Mouse (Mus musculus) cerebellum, adult 8-10 months (tissue): ENCODE measurements around the gene Zfp383.
"Not testable (repeated sequence)": the region's sequence is repeated elsewhere in the genome, so short reads cannot be mapped to it uniquely, and the experiment has no call there.

Experiments used
- DNase-seq: peaks from one replicate; pipeline ENCODE4 v3.0.0; 2022

Gene Zfp383

DNA sequence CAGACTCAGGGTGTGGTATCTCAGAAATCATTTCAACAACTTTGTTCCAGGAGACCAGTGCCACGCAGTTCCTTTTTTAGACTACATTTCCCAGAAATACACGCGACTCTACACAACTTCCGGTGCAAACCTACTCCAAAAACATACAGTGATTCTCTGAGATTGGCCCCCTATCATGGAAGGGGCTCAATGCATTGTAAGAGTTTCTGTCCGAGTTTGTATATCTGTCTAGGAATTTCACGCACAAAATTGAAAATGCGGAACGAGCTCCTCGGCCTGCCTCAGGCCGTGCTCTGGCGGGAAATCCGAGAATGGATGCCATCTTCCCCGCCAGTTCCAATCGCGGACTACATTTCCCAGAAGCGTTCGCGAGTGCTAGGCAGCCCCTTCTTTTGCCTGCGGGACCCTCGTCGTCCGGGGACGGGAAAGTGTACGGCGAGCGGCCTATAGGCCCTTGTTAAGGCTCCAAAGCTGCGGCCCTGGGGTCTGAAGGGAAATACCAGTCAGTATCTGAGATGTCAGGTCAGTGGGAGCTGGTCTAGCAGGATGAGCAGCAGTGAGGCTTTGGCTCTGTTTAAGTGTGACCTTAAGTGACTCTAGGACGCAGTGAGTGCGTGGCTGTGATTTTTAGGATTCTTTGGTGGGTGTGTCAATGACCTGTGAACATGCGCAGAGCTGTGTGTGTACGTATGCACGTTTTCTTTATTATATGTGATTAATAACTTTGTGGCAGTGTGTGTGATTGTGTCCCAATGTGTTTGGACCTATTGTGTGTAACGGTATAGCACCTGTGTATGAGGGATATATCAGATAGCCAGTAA, at the start of gene Zfp383:
Gene Zfp383, plus strand, starts transcription at position 94 of the 821 bp plus-strand sequence.
- DNase-seq = peak; percentile 76

DNA sequence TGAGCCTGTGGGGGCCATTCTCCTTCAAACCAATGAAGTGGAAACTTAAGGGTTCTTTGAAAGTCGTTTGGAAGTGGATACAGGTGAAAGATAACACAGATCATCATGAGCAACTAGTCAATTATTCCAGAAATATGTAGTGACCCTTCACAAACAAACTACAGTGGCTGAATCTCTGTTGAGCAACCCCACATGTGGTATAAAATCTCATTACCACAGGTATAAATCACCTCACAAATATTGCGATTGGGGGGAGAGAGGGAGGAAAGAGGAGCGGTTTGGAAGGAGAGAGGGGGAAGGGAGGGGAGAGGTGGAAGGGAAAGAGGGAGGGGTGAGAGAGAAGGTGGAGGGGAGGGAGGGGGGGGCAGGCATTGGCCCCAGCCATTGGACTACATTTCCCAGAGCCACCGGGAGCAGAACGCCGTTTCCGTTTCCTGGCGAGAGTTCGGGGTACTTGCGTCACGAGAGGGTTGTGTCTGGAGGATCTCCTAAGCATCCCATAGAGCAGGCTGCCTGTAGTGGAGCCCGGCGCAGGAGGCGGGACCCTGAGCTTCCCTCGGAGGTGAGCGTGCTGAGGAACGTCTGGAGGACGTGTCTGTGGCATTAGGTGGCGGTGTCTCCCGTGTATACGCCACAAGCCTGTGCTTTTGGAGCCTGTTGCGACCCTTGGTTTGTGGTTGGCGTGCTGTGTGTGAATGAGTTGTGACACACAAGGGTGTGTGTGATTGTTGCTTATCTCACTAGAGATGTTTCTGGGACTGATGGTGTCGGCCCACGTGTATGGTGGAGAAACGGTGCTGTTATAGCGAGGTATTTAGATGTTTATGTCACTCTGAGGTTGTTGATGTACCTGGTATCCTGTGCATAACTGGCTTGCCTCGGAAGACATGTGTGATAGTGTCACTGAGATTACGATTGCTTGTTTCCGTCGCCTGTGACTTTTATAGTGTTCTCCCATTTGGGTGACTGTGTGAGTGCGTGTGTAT, 48.2 kb upstream of the Zfp383 start, which contains the start of gene Zfp420:
Gene Zfp420, plus strand, starts transcription at position 448 of the 986 bp plus-strand sequence.
- peak; percentile 92 for DNase-seq

DNA sequence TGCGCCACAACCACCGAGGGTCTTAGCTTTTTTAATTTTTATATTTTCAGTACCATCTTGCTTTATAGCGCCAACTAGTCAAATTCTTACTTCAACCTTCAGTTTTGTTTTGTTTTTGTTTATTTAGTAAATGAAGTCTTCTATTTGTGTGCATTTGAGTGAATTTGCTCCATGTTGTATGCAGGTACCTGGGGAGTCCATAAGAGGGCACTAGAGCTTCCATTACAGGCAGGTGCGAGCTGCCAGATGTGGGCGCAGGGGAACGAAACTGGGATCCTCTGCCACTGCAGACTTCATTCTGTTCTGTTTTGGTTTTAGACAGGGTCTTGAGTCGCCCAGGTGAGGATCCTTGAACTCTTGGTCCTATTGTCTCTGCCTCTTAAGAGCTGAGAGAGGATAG, 46.4 kb upstream of the Zfp383 start:
- no peak for DNase-seq

DNA sequence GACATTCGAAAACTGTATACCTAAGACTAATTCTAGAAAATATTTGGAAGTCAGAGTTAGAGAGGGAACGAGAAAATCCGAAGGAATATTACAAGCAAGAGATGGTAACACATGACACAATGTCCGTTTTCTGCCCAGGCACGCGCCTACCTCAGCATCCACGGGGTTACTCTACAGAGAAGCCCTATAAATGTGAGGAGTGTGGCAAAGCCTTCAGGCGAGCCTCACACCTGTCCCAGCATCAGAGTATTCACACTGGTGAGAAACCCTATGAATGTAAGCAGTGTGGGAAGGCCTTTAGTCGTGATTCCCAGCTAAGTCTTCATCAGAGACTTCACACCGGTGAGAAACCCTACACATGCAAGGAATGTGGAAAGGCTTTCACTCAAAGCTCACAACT, 33.8 kb upstream of the Zfp383 start:
- DNase-seq = no peak

DNA sequence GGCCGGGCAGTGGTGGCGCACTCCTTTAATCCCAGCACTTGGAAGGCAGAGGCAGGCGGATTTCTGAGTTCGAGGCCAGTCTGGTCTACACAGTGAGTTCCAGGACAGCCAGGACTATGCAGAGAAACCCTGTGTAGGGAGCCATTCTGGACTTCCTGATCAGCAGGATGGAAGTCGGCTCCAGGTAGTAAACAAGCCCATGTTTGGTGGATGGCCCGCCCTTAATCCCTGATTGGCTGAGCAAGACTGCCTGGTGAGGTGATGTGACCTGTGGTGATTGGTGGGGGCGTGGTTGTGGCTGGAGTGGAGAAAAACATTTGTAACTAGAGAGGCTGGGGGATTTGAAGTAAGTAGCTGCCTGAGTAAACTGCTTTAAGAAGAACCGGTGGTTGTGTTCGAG, 30.5 kb upstream of the Zfp383 start:
- not testable (repeated sequence) for DNase-seq

DNA sequence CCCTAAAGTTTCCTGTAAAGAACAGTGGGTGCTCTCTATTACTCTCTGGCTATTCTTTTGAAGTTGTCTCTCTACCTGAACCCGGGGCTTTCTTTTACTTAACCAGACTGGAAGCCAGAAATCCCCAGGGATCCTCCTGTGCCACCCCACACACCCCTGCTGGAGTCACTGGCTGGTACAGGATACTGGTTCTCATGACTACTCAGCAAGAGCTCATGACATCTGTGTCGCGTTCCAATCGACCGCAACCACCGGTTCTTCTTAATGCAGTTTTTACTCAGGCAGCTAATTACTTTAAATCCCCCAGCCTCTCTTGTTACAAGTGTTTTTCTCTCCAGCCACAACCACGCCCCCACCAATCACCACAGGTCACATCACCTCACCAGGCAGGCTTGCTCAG, 28.0 kb upstream of the Zfp383 start:
- no peak for DNase-seq

DNA sequence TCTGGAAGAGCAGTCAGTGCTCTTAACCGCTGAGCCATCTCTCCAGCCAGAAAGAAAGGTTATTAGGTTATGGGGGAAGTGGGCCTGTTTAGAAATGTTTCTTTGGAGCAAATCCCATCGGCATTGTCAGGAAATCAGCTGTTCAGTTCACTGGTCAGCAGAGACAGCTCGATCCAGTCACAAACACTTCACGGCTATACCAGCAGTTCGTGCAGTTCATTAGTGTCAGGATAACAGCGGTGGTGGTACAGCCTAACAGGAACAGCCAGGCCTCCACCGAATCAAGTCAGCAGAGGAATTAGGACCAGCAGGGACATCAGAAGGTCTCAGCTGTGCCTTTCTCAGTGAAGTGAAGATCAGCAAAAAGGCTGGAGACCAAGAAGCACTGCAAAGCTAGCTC, 27.1 kb upstream of the Zfp383 start:
- DNase-seq = no peak

DNA sequence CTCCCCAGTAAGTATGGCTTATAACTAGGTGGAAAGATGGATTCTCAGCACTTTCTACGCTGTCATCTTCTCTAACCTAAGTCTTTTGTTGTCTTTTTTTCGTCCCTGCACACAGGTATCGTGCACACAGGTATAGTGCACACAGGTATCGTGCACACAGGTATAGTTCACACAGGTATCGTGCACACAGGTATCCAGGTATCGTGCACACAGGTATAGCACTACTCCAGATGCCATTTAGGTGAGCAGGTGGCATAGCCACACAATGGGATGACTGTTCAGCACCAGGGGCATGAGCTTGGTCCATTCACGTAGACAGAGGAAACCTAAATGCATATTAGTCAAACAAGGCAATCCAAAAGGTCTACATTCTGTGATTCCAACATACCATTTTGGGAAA, 17.5 kb upstream of the Zfp383 start:
- no peak for DNase-seq

DNA sequence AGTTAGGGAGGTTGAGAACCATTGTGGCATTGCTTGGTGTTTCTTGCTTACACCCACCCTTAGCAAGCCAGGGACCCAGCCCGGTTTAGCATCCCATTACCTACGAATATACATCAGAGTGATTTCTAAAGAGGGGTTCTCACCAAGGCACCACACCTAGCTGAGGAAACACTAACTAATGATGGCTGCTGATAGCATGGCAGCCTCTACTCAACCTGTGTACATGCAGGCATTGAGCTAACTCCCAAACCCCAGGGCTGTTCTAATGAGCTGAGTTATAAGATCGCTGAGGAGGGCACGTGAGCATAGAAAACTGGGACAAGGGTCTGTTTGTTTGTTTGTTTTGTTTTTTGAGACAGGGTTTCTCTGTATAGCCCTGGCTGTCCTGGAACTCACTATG, 15.3 kb upstream of the Zfp383 start:
- no peak for DNase-seq

DNA sequence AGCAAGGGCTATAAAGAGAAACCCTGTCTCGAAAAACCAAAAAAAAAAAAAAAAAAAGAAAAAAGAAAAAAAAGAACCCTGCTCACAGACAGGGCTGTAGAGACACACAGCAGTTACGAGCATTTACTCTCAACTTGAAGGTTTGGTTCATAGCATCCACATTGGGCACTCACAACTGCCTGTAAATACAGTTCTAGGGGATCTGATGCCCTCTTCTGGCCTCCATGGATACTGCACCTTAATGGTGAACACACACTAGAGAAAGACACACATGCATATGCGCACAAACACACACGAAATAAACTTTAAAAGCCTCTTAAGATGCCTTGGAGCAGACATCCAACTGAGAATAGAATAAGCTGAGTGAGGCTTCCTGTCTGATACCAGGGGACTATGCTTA, 9.7 kb upstream of the Zfp383 start:
- DNase-seq = no peak

DNA sequence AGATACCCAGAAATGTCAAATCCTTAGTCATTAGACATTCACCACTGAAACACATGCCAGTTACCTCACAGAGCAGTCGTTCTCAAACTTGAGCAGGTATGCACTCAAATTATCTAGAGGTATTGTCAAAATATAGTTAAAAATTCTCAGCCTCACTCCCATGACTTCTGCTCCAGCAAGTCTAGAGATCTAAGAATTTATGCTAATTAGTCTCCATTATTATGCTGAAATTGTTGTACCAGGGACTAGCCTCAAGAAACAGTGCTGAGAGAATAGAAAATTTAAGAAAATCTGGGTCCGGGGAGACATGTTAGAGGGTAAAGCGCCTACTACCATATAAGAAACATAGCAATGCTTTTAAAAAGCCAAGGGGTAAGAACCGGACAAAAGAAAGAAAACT, 3.9 kb upstream of the Zfp383 start:
- DNase-seq = no peak

DNA sequence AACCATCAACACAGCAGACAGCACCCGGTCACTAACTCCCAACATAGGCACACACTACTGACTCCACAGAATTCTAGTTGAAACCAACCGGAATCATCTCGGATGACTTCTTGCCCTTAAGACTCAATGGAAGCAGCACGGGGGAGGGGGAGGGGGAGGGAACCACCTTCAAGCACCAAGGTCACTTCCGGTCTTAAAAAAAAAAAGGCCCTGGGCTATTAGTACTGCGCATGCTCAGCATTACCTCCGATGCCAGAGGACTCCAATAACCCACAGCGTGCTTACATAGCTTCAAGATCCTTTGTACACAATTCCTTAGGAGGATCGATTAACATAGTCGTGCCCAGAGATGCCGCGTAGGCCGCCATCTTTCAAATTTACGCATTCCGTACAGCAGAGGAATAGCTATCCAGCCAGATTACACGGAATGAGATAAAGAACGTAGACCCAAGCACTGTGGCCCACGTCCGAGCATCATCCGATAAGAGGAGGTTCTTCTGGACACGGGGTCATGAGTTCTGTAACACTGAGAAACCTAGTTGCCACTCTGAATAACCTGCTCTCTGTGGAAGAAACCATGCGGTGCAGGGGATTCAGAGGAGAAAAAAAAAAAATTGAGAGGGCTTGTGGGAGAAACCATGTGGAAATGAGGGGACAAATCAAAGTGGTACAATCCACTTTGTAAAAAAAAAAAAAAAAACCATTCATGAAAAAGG, 1.9 kb upstream of the Zfp383 start, which contains the start of gene Zfp27:
Gene Zfp27, minus strand, starts transcription at position 607 of the 716 bp plus-strand sequence.
- peak; percentile 70 for DNase-seq

DNA sequence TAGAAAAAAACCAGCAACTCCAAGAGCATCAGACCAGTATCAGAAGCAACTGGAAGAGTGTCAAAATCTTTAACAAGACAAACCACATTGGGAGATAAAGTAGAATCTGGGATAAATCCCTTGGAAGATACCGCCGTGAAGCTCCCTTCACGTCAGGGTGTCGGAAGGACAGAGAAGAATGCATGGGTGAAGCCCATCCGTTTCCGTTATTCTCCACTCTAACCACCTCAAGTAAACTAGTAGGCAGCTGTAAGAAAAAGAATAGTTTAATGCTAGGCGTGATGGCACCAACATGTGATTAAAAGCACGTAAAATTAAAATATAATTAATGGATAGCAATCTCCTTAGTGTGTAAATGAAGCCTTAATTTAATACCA, 1.4 kb upstream of the Zfp383 start:
- peak; percentile 31 for DNase-seq

DNA sequence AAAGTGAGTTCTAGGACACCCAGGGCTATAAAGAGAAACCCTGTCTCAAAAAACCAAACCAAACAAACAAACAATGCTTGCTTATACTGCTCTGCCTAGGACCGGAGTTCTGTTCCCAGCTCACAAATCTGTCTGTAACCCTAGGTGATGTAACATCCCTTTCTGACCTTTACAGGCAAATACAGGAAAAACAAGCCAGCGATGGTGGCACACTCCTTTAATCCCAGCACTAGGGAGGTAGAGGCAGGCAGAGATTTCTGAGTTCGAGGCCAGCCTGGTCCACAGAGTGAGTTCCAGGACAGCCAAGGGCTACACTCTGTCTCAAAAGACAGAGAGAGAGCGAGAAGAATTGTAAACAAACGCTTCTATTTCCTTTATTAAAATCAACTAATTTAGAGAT, 817 bp upstream of the Zfp383 start:
- peak; percentile 20 for DNase-seq

DNA sequence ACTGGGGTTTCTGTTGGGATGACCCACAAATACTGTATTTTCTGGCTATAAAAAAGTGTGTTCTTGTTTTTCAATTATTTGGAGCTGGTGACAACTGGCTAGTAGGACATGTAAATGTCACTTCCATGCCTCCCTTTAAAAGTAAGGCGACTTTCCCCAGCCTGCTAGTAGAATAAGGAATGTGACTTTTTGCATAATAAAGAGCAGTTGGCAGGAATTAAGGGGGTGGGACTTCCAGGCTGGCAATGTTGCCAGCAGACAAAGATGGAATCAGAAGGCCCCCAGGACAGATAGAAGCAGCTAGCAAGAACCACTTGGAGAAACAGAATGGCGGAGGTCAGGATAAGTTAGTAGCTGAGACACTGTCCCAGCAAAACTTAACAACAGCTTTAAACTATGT, 2.2 kb downstream of the Zfp383 start:
- no peak for DNase-seq

DNA sequence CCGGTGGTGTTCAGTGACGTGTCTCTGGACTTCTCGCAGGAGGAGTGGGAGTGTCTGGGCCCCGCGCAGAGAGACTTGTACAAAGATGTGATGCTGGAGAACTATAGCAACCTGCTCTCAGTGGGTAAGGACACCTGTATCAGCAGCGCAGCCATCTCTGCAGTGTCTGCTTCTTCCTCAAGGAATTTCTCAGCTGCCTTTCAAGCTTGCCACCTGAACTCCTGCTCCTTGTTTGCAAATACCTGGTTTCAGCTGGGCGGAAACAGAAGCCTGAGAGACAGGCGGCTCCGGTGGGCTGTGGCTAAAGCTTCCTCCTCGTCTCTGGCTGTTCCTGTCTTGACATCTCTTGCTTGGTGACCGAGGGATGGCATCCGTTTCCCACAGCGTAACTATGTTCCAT, 4.1 kb downstream of the Zfp383 start:
- no peak for DNase-seq

DNA sequence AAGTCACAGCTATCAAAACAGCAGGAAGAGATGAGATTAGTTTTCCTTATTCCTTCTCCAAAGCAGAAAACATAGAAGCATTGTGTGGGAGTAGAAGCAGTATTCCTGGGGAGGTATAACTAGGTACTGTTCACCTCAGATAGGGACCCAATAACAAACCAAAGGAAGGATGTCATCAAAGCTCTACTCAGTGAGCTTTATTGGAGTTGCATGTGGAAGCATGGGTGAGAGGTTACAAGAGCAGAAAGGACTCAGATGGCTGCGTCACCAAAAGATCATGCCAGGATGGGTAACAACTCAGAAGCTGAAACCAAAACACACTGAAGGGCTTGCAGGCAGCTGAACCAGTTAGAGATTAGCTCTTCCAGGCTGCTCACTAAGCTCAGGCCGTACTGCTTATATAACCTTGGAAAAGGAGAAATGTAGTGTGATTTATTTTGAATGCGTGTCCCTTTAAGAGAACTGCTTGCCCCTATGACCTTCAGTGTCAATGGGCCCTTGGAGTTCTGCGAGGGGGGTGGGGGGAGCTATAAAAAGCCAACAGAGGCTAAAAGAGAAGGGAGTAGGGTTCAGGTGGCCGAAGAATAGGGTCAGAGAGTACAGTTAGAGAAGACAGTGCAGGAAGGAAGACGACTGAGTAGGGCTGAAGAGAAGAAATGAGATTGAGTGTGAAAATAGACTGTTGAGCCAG, 9.5 kb downstream of the Zfp383 start:
- DNase-seq = no peak

DNA sequence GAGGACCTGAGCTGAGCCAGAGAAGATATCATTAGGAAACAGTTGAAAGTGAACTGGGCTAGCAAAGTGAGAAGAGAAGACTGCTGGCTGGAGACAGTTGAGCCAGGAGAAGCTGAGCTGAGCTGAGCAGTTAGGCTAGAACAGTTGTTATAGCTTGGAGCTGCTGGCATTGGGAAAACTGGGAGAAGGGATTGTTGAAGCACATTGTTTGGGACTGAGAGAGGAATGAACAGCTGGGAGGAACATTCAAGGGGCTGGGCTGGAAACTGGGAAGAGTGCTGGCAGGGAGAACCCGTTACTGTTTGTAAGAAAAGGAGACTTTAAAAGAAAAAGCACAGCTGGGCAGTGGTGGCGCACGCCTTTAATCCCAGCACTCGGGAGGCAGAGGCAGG, 10.0 kb downstream of the Zfp383 start:
- DNase-seq = no peak

DNA sequence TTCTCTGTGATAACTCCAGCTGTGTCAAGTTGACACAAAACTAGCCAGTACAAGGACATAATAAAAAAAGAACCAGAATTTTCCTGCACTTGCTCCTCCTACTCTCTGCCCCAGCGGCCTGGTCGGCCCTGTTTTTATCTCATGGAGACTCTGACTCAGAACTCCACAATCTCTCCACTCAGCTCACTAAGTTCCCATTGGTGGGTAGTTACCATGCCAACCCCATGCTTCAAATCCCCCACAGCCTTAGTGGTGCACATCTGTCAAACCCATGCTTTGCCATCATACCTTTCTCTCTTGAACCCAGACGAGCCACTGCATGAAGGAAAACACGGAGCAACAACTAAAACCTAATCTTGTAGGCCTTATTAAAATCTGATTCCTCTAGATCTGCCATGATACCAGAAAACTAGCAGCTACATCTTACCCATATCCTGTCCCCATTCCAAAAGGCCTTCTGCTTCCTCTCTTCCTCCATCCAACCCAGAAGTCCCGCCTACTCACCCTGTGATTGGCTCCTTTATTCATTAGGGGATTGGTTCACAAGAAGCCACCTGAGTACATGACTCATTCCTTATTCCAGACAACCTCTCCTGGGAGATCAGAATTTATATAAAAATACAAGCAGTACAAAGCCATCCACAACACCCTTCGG, 13.5 kb downstream of the Zfp383 start:
- DNase-seq = no peak

DNA sequence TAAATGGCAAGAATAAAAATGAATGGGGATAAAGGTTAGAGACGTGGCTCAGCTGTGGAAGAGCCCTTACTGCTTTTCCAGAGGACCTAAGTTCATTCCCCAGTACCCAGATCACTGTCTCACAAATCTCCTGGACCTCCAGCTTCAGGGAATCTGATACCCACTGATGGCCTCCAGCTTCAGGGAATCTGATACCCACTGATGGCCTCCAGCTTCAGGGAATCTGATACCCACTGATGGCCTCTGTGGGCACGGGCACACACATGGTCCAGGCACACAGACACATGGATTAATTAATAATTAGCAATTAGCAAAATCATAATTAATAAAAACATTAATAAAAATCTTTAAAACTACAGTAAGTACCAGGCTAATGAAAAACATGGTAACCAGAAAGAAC, 14.8 kb downstream of the Zfp383 start:
- DNase-seq = no peak

DNA sequence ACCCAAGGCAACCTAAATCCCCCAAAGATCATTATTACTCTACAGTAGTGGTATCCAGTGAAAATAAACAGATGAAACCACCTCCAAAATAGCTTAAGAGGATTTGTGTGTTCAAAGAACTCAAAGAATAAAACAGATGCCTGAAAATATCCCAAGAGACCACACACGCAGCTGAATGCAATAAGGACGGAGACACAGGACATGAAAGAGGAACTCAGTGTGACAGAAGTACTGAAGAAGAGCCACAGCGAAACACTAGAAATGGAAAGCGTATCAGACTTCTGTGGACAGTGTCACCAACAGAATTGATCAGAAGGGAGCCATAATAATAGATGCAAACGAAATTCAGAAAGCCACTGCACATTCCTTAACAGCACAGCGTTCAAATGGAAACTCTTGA, 30.8 kb downstream of the Zfp383 start:
- no peak for DNase-seq

DNA sequence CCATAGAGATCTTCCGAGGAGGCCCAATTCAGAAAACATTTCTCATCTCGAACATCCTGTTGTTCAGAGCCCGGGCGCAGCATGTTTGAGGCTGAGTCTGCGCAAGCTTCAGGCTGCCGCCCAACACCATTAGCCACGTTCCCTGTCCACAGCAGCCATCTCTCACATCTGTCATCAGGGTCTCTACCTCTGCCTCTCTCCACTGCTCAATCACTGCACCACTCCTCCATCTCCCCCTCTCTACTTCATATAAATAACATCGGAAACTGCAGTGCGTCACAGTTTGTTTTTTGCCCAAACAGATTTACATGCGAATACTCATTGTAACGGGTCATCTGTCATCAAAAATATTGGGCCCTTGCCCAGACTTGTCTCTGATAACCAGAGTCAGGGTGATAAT, 33.0 kb downstream of the Zfp383 start:
- no peak for DNase-seq
